8 mouse cellular contexts compared by ENCODE assay signal in the genomic region with DNA sequence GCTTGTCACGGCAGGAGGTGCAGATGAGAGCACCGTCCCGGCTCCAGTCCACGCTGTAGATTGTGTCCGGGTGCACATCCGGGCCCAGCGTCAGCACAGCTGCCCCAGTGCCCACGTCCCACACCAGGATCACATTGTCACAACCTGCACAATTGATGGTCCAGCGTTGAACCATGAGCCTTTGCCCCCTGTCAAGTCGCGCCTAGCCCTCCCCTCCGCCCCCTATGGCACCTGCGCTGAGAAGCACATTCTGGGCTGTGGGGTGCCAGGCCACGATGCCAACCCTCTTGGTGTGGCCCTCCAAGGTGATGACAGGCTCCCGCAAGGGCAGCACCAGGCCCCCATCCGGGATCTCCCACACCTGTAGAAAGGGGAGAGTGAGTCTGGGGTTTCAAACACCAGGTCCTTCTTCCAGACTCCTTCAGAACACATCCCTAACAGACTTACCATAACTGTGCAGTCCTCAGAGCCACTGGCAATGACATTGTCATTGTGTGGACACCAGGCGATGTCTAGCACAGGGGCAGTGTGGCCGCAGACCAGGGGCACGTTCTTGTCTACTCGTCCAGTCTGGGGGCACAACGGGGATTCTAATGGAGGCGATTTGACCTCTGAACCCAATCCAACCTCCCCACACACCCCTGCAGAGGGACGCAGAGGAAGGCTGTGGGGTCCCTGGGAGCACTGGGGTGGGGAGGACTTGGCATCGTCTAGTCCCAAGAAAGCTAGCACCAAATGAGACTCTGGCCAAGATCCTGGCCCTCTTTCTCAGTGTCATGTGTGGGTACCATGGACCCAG. TPM values are rescaled to one million over a fixed set of nuclear protein-coding genes. Genes with fewer than 3 reads are reported as not detected.
DNase-seq lines count a peak whose midpoint lies in the region; ATAC-seq and TF ChIP-seq lines count a peak whose summit lies in the region.

No protein-coding gene starts in this region.

- H3K4me1 ChIP-seq in kidney, embryonic 14.5 days (ENCODE audit: control insufficient read depth, insufficient read depth, low read length), result peaks cover 17% of the 10 kb centered on the region
- H3K4me1 ChIP-seq in embryonic facial prominence, embryonic 11.5 days (ENCODE audit: control insufficient read depth, insufficient read depth, low read length), result 0 out of 2 replicates have a peak, but pooled peaks cover 6% of the 10 kb centered on the region
- peaks cover 42% of the 10 kb centered on the region for H3K4me1 ChIP-seq in hindbrain, embryonic 16.5 days (ENCODE audit: control insufficient read depth, insufficient read depth, low read depth, low read length)
- H3K4me1 ChIP-seq in neural tube, embryonic 12.5 days, result peaks cover 37% of the 10 kb centered on the region
- no peaks in the 10 kb centered on the region for H3K4me1 ChIP-seq in kidney, adult 2 months (ENCODE audit: control insufficient read depth, insufficient read depth, low read length)

- DNase-seq in kidney, postnatal 14 days, result no peak
- no peak for DNase-seq in embryonic facial prominence, embryonic 11.5 days (ENCODE audit: low spot score)
- DNase-seq in right cerebral cortex, adult 2 months (ENCODE audit: low spot score in 2 of 2), result no peak
- DNase-seq in kidney, adult 11 months, result no peak
- no peak for DNase-seq in kidney, adult 2 months

- WGBS in kidney, embryonic 14.5 days, result 62% methylated on average over 24 of the region's 24 CpGs
- 60% methylated on average over 24 of the region's 24 CpGs for WGBS in embryonic facial prominence, embryonic 11.5 days
- WGBS in hindbrain, embryonic 16.5 days, result 53% methylated on average over 24 of the region's 24 CpGs
- WGBS in neural tube, embryonic 12.5 days, result 56% methylated on average over 24 of the region's 24 CpGs
- WGBS in kidney, adult 2 months, result 57% methylated on average over 24 of the region's 24 CpGs

- ATAC-seq in kidney, embryonic 14.5 days (ENCODE audit: low FRiP score, low TSS enrichment), result 0 out of 2 replicates have a peak, but pooled peaks have one; percentile 2
- ATAC-seq in embryonic facial prominence, embryonic 11.5 days (replicated peaks; ENCODE audit: insufficient number of reproducible peaks, low FRiP score, low TSS enrichment, low read depth), result 0 out of 2 replicates have a peak, but pooled peaks have one; percentile 8
- ATAC-seq in hindbrain, embryonic 16.5 days, result no peak
- no peak for ATAC-seq in neural tube, embryonic 12.5 days (ENCODE audit: low FRiP score, low read depth)

- no peak for TF ChIP-seq POLR2A in kidney, adult 2 months (IDR thresholded peaks at IDR 0.05; ENCODE audit: low read depth, low read length)

- no peak overlapping the region for H3K27ac ChIP-seq in kidney, embryonic 14.5 days (ENCODE audit: low read depth, low read length)
- H3K27ac ChIP-seq in embryonic facial prominence, embryonic 11.5 days (replicated peaks; ENCODE audit: low read depth, low read length), result no peak overlapping the region
- no peak overlapping the region for H3K27ac ChIP-seq in hindbrain, embryonic 16.5 days (ENCODE audit: low read depth, low read length)
- no peak overlapping the region for H3K27ac ChIP-seq in neural tube, embryonic 12.5 days
- no peak overlapping the region for H3K27ac ChIP-seq in kidney, adult 2 months (ENCODE audit: insufficient read depth, low read depth, low read length)

- no peak for TF ChIP-seq CTCF in kidney, adult 2 months (conservative IDR thresholded peaks at IDR 0.05; ENCODE audit: insufficient read depth, insufficient read length, low read depth, low read length)

- H3K4me3 ChIP-seq in kidney, embryonic 14.5 days (ENCODE audit: low read length), result no peak overlapping the region
- H3K4me3 ChIP-seq in embryonic facial prominence, embryonic 11.5 days (ENCODE audit: low read depth, low read length), result no peak overlapping the region
- H3K4me3 ChIP-seq in hindbrain, embryonic 16.5 days (ENCODE audit: low read length), result peak overlapping the region; percentile 17; the same call in 1 of the 2 replicates
- H3K4me3 ChIP-seq in neural tube, embryonic 12.5 days, result no peak overlapping the region
- no peak overlapping the region for H3K4me3 ChIP-seq in kidney, adult 2 months (ENCODE audit: insufficient read depth, low read depth, low read length)

- H3K27me3 ChIP-seq in kidney, embryonic 14.5 days (ENCODE audit: control insufficient read depth, insufficient read depth, low read length), result peaks cover 17% of the 10 kb centered on the region
- H3K27me3 ChIP-seq in embryonic facial prominence, embryonic 11.5 days (ENCODE audit: control insufficient read depth, insufficient read depth, low read length), result peaks cover 2% of the 10 kb centered on the region; the same call in 1 of the 2 replicates
- no peaks in the 10 kb centered on the region for H3K27me3 ChIP-seq in hindbrain, embryonic 16.5 days (replicated peaks; ENCODE audit: control insufficient read depth, insufficient read depth, low read length)
- peaks cover 28% of the 10 kb centered on the region; the same call in 1 of the 2 replicates for H3K27me3 ChIP-seq in neural tube, embryonic 12.5 days (replicated peaks)
- H3K27me3 ChIP-seq in kidney, adult 2 months (replicated peaks; ENCODE audit: control insufficient read depth, insufficient read depth, low read length), result 0 out of 2 replicates have a peak, but pooled peaks cover 2% of the 10 kb centered on the region

- H3K4me2 ChIP-seq in kidney, embryonic 14.5 days (replicated peaks; ENCODE audit: low read depth, low read length), result peak overlapping the region; percentile 22; the same call in 1 of the 2 replicates
- H3K4me2 ChIP-seq in embryonic facial prominence, embryonic 11.5 days (ENCODE audit: low read depth, low read length), result no peak overlapping the region; the same call in 1 of the 2 replicates
- H3K4me2 ChIP-seq in hindbrain, embryonic 16.5 days (ENCODE audit: low read length), result peak overlapping the region; percentile 38
- peak overlapping the region; percentile 94 for H3K4me2 ChIP-seq in neural tube, embryonic 12.5 days (replicated peaks)

- H3K9me3 ChIP-seq in kidney, embryonic 14.5 days (ENCODE audit: control insufficient read depth, low read length), result no peaks in the 10 kb centered on the region
- H3K9me3 ChIP-seq in embryonic facial prominence, embryonic 11.5 days (replicated peaks; ENCODE audit: control insufficient read depth, low read length), result no peaks in the 10 kb centered on the region
- H3K9me3 ChIP-seq in hindbrain, embryonic 16.5 days (ENCODE audit: control insufficient read depth, low read length), result no peaks in the 10 kb centered on the region
- no peaks in the 10 kb centered on the region for H3K9me3 ChIP-seq in neural tube, embryonic 12.5 days

- H3K9ac ChIP-seq in kidney, embryonic 14.5 days (ENCODE audit: low read depth, low read length), result no peak overlapping the region
- H3K9ac ChIP-seq in embryonic facial prominence, embryonic 11.5 days (replicated peaks; ENCODE audit: low read length), result no peak overlapping the region
- H3K9ac ChIP-seq in hindbrain, embryonic 16.5 days (ENCODE audit: low read depth, low read length), result peak overlapping the region; percentile 34
- H3K9ac ChIP-seq in neural tube, embryonic 12.5 days, result 0 out of 2 replicates have a peak overlapping the region, but pooled peaks have one; percentile 3

- H3K36me3 ChIP-seq in kidney, embryonic 14.5 days (ENCODE audit: control insufficient read depth, insufficient read depth, low read length), result 0 out of 2 replicates have a peak, but pooled peaks cover 2% of the 10 kb centered on the region
- H3K36me3 ChIP-seq in embryonic facial prominence, embryonic 11.5 days (replicated peaks; ENCODE audit: control insufficient read depth, insufficient read depth, low read depth, low read length), result no peaks in the 10 kb centered on the region
- H3K36me3 ChIP-seq in hindbrain, embryonic 16.5 days (ENCODE audit: control insufficient read depth, insufficient read depth, low read length), result peaks cover 9% of the 10 kb centered on the region; the same call in 1 of the 2 replicates
- peaks cover 21% of the 10 kb centered on the region for H3K36me3 ChIP-seq in neural tube, embryonic 12.5 days
- H3K36me3 ChIP-seq in kidney, adult 2 months (ENCODE audit: control insufficient read depth, insufficient read depth, low read length), result no peaks in the 10 kb centered on the region

RNA-seq across cellular contexts. Expression of gene Coro1a, which starts 5.8 kb away (rescaled TPM):
- polyA plus RNA-seq in kidney, embryonic 14.5 days (2014; fragmentation: Nextera tagmentation; extraction: Ambion mirVana), result 18.3 and 19.6 TPM in 2 replicates
- 37.5 and 42.5 TPM in 2 replicates for polyA plus RNA-seq in embryonic facial prominence, embryonic 11.5 days (2014; fragmentation: Nextera tagmentation; extraction: Ambion mirVana)
- 119 and 125 TPM in 2 replicates for polyA plus RNA-seq in hindbrain, embryonic 16.5 days (2015; fragmentation: Nextera tagmentation; extraction: Ambion mirVana)
- 70.5 and 71.5 TPM in 2 replicates for polyA plus RNA-seq in neural tube, embryonic 12.5 days (2016; fragmentation: Nextera tagmentation; extraction: Ambion mirVana)
- 22.7 and 71.6 TPM in 2 replicates for polyA plus RNA-seq in kidney, adult 2 months (2012; rRNA removed)

RNA-seq across cellular contexts. Expression of gene Slx1b, which starts 6.2 kb away (rescaled TPM):
- 7.7 and 8.1 TPM in 2 replicates for polyA plus RNA-seq in kidney, embryonic 14.5 days (2014; fragmentation: Nextera tagmentation; extraction: Ambion mirVana)
- polyA plus RNA-seq in embryonic facial prominence, embryonic 11.5 days (2014; fragmentation: Nextera tagmentation; extraction: Ambion mirVana), result 10.0 and 10.4 TPM in 2 replicates
- polyA plus RNA-seq in hindbrain, embryonic 16.5 days (2015; fragmentation: Nextera tagmentation; extraction: Ambion mirVana), result 13.4 and 15.0 TPM in 2 replicates
- 17.9 and 19.0 TPM in 2 replicates for polyA plus RNA-seq in neural tube, embryonic 12.5 days (2016; fragmentation: Nextera tagmentation; extraction: Ambion mirVana)
- 13.1 and 17.2 TPM in 2 replicates for polyA plus RNA-seq in kidney, adult 2 months (2012; rRNA removed)

RNA-seq across cellular contexts. Expression of gene Bola2, which starts 6.6 kb away (rescaled TPM):
- 145 and 184 TPM in 2 replicates for polyA plus RNA-seq in kidney, embryonic 14.5 days (2014; fragmentation: Nextera tagmentation; extraction: Ambion mirVana)
- 143 and 147 TPM in 2 replicates for polyA plus RNA-seq in embryonic facial prominence, embryonic 11.5 days (2014; fragmentation: Nextera tagmentation; extraction: Ambion mirVana)
- polyA plus RNA-seq in hindbrain, embryonic 16.5 days (2015; fragmentation: Nextera tagmentation; extraction: Ambion mirVana), result 130 and 133 TPM in 2 replicates
- polyA plus RNA-seq in neural tube, embryonic 12.5 days (2016; fragmentation: Nextera tagmentation; extraction: Ambion mirVana), result 160 and 164 TPM in 2 replicates
- polyA plus RNA-seq in kidney, adult 2 months (2012; rRNA removed), result 63.9 and 67.2 TPM in 2 replicates

RNA-seq across cellular contexts. Expression of gene Sult1a1, which starts 25.5 kb away (rescaled TPM):
- 5.2 and 6.3 TPM in 2 replicates for polyA plus RNA-seq in kidney, embryonic 14.5 days (2014; fragmentation: Nextera tagmentation; extraction: Ambion mirVana)
- 0.15 and 0.70 TPM in 2 replicates for polyA plus RNA-seq in embryonic facial prominence, embryonic 11.5 days (2014; fragmentation: Nextera tagmentation; extraction: Ambion mirVana)
- polyA plus RNA-seq in hindbrain, embryonic 16.5 days (2015; fragmentation: Nextera tagmentation; extraction: Ambion mirVana), result 11.9 and 12.0 TPM in 2 replicates
- 0.54 and 0.79 TPM in 2 replicates for polyA plus RNA-seq in neural tube, embryonic 12.5 days (2016; fragmentation: Nextera tagmentation; extraction: Ambion mirVana)
- 29.0 and 30.1 TPM in 2 replicates for polyA plus RNA-seq in kidney, adult 2 months (2012; rRNA removed)

RNA-seq across cellular contexts. Expression of gene Sgf29, which starts 52.6 kb away (rescaled TPM):
- 35.6 and 52.5 TPM in 2 replicates for polyA plus RNA-seq in kidney, embryonic 14.5 days (2014; fragmentation: Nextera tagmentation; extraction: Ambion mirVana)
- 51.2 and 53.7 TPM in 2 replicates for polyA plus RNA-seq in embryonic facial prominence, embryonic 11.5 days (2014; fragmentation: Nextera tagmentation; extraction: Ambion mirVana)
- 54.9 and 56.5 TPM in 2 replicates for polyA plus RNA-seq in hindbrain, embryonic 16.5 days (2015; fragmentation: Nextera tagmentation; extraction: Ambion mirVana)
- polyA plus RNA-seq in neural tube, embryonic 12.5 days (2016; fragmentation: Nextera tagmentation; extraction: Ambion mirVana), result 40.0 and 53.2 TPM in 2 replicates
- 28.1 and 34.7 TPM in 2 replicates for polyA plus RNA-seq in kidney, adult 2 months (2012; rRNA removed)

Comparison
In these comparisons a context has a peak if more than half of its experiments do, and no peak if none do; other contexts are left out.
1. ATAC-seq: peak in kidney, embryonic 14.5 days (single experiment) and embryonic facial prominence, embryonic 11.5 days (single experiment); none in hindbrain, embryonic 16.5 days (single experiment) and neural tube, embryonic 12.5 days (single experiment).
2. H3K9ac ChIP-seq: peak in hindbrain, embryonic 16.5 days (single experiment) and neural tube, embryonic 12.5 days (single experiment); none in kidney, embryonic 14.5 days (single experiment) and embryonic facial prominence, embryonic 11.5 days (single experiment).